Mouse (Mus musculus) hindbrain, embryonic 11.5 days (tissue): ENCODE measurements around the gene Coasy. TPM values are rescaled to one million over a fixed set of nuclear protein-coding genes. Genes with fewer than 3 reads are reported as not detected.

Source experiments
- ATAC-seq: fragments of 200-750 bp; cut with Nextera tagmentation; 2 replicates; pipeline ENCODE4 v1.8.0; 2017; ENCODE audit warnings: mild to moderate bottlenecking, moderate TSS enrichment, moderate library complexity; ENCODE audit not compliant: low FRiP score
- DNase-seq: peaks from one replicate; pipeline ENCODE4 v3.0.0-alpha.2; 2015; ENCODE audit warnings: low spot score
- H3K27ac ChIP-seq: fragments of 300-500 bp; sonication (generic); 2 replicates; pipeline ENCODE4 v1.5.1; 2014; ENCODE audit warnings: mild to moderate bottlenecking, low read depth, low read length
- H3K27me3 ChIP-seq: fragments of 300-500 bp; sonication (generic); 2 replicates; pipeline ENCODE4 v1.6.1; 2014; ENCODE audit warnings: mild to moderate bottlenecking, low read length, moderate library complexity, mixed read lengths; ENCODE audit not compliant: control insufficient read depth, insufficient read depth
- H3K36me3 ChIP-seq: fragments of 300-500 bp; sonication (generic); 2 replicates; pipeline ENCODE4 v1.6.1; 2014; ENCODE audit warnings: mild to moderate bottlenecking, low read length, moderate library complexity, mixed read lengths; ENCODE audit not compliant: control insufficient read depth, insufficient read depth
- H3K4me1 ChIP-seq: fragments of 300-500 bp; sonication (generic); replicated peaks from 2 replicates; pipeline ENCODE4 v1.6.1; 2014; ENCODE audit warnings: low read length, mixed read lengths; ENCODE audit not compliant: control insufficient read depth, insufficient read depth
- H3K4me2 ChIP-seq: fragments of 300-500 bp; sonication (generic); replicated peaks from 2 replicates; pipeline ENCODE4 v1.6.1; 2014; ENCODE audit warnings: mild to moderate bottlenecking, low read depth, low read length
- H3K4me3 ChIP-seq: fragments of 300-500 bp; sonication (generic); 2 replicates; pipeline ENCODE4 v1.5.1; 2014; ENCODE audit warnings: low read depth, low read length
- H3K9ac ChIP-seq: fragments of 300-500 bp; sonication (generic); 2 replicates; pipeline ENCODE4 v1.6.1; 2014; ENCODE audit warnings: low read depth, low read length
- H3K9me3 ChIP-seq: fragments of 300-500 bp; sonication (generic); 2 replicates; pipeline ENCODE4 v1.6.1; 2016; ENCODE audit warnings: low read length; ENCODE audit not compliant: control insufficient read depth
- WGBS: fragments of 180-500 bp; shearing (Covaris S2); extraction: QIAGEN DNeasy Blood & Tissue Kit; methylation state at CpG from one replicate; pipeline ENCODE4 v1.1.7; 2014; 5-methylcytosine and 5-hydroxymethylcytosine counted together
- polyA plus RNA-seq: library from polyadenylated mRNA; unstranded; fragments of >200 nt; fragmentation: Nextera tagmentation; extraction: Ambion mirVana; gene quantifications from 2 replicates; pipeline ENCODE4 v1.2.1, GENCODE M21; 2014

The Coasy gene
- polyA plus RNA-seq, 1 experiment from 2014 or later, result 51.6 TPM

- DNase-seq (no peak), ATAC-seq (no peak)
- Histone ChIP-seq H3K27ac (no peak overlapping the region), H3K4me3 (no peak overlapping the region), H3K4me1 (no peaks in the 10 kb centered on the region), H3K9me3 (no peaks in the 10 kb centered on the region), H3K4me2 (no peak overlapping the region), H3K9ac (no peak overlapping the region), H3K36me3 (no peaks in the 10 kb centered on the region), H3K27me3 (no peaks in the 10 kb centered on the region)
- 77% methylated on average over 10 of the region's 10 CpGs for WGBS
Observed at GRCm38 (mm10) chr11:101059473-101059872, 22.9 kb upstream of the Coasy start.

- Histone ChIP-seq H3K4me1 (no peaks in the 10 kb centered on the region), H3K4me2 (no peak overlapping the region), H3K9me3 (no peaks in the 10 kb centered on the region), H3K27me3 (no peaks in the 10 kb centered on the region), H3K27ac (no peak overlapping the region), H3K9ac (no peak overlapping the region), H3K36me3 (no peaks in the 10 kb centered on the region), H3K4me3 (no peak overlapping the region)
- DNase-seq, result no peak
- 69% methylated on average over 8 of the region's 8 CpGs for WGBS
- ATAC-seq, result no peak
Observed at GRCm38 (mm10) chr11:101060126-101060525, 22.2 kb upstream of the Coasy start.

- Histone ChIP-seq H3K36me3 (no peaks in the 10 kb centered on the region), H3K4me3 (no peak overlapping the region), H3K27ac (no peak overlapping the region), H3K4me1 (no peaks in the 10 kb centered on the region), H3K4me2 (no peak overlapping the region), H3K9ac (no peak overlapping the region), H3K9me3 (no peaks in the 10 kb centered on the region), H3K27me3 (no peaks in the 10 kb centered on the region)
- ATAC-seq, result no peak
- no peak for DNase-seq
- 92% methylated on average over 5 of the region's 5 CpGs for WGBS
Observed at GRCm38 (mm10) chr11:101061049-101061448, 21.3 kb upstream of the Coasy start.

GRCm38 (mm10) chr11:101062165-101062884 is 20.0 kb upstream of the Coasy start:
- WGBS, result 85% methylated on average over 12 of the region's 12 CpGs
- Histone ChIP-seq H3K9ac (no peak overlapping the region), H3K36me3 (no peaks in the 10 kb centered on the region), H3K27ac (no peak overlapping the region), H3K4me2 (no peak overlapping the region), H3K4me3 (no peak overlapping the region), H3K4me1 (no peaks in the 10 kb centered on the region), H3K27me3 (no peaks in the 10 kb centered on the region), H3K9me3 (no peaks in the 10 kb centered on the region)
- DNase-seq (no peak), ATAC-seq (no peak)

GRCm38 (mm10) chr11:101062971-101063675 is 19.2 kb upstream of the Coasy start:
- Histone ChIP-seq H3K4me3 (no peak overlapping the region), H3K27me3 (no peaks in the 10 kb centered on the region), H3K4me1 (no peaks in the 10 kb centered on the region), H3K36me3 (no peaks in the 10 kb centered on the region), H3K9ac (no peak overlapping the region), H3K4me2 (no peak overlapping the region), H3K27ac (peak overlapping the region; percentile 27; the same call in 1 of the 2 replicates), H3K9me3 (no peaks in the 10 kb centered on the region)
- ATAC-seq, result no peak
- DNase-seq, result no peak
- 76% methylated on average over 14 of the region's 14 CpGs for WGBS

GRCm38 (mm10) chr11:101063676-101064327 is 18.6 kb upstream of the Coasy start:
- Histone ChIP-seq H3K9me3 (no peaks in the 10 kb centered on the region), H3K4me2 (no peak overlapping the region), H3K4me1 (no peaks in the 10 kb centered on the region), H3K27me3 (no peaks in the 10 kb centered on the region), H3K4me3 (no peak overlapping the region), H3K36me3 (no peaks in the 10 kb centered on the region), H3K27ac (peak overlapping the region; percentile 27; the same call in 1 of the 2 replicates), H3K9ac (no peak overlapping the region)
- ATAC-seq (no peak), DNase-seq (no peak)
- WGBS, result 67% methylated on average over 12 of the region's 12 CpGs

- Histone ChIP-seq H3K4me1 (no peaks in the 10 kb centered on the region; the same call in 1 of the 2 replicates), H3K9me3 (no peaks in the 10 kb centered on the region), H3K27me3 (no peaks in the 10 kb centered on the region), H3K36me3 (no peaks in the 10 kb centered on the region), H3K4me2 (no peak overlapping the region), H3K9ac (no peak overlapping the region), H3K27ac (no peak overlapping the region), H3K4me3 (no peak overlapping the region)
- WGBS, result 85% methylated on average over 4 of the region's 4 CpGs
- DNase-seq (no peak), ATAC-seq (no peak)
Observed at GRCm38 (mm10) chr11:101064462-101064861, 17.9 kb upstream of the Coasy start.

- Histone ChIP-seq H3K9me3 (no peaks in the 10 kb centered on the region), H3K9ac (no peak overlapping the region), H3K27ac (no peak overlapping the region), H3K36me3 (no peaks in the 10 kb centered on the region), H3K4me3 (no peak overlapping the region), H3K27me3 (no peaks in the 10 kb centered on the region), H3K4me1 (no peaks in the 10 kb centered on the region; the same call in 1 of the 2 replicates), H3K4me2 (no peak overlapping the region)
- WGBS, result 93% methylated on average over 9 of the region's 9 CpGs
- ATAC-seq (no peak), DNase-seq (no peak)
Observed at GRCm38 (mm10) chr11:101065002-101065401, 17.4 kb upstream of the Coasy start.
